Mouse (Mus musculus): ENCODE data around the gene Cx3cr1.

Gene Cx3cr1

GRCm38 (mm10) chr9:119994207-119994606 lies 75.5 kb downstream of the Cx3cr1 start:
- no peak for DNase-seq (ENCODE audit: low read depth)

DNA sequence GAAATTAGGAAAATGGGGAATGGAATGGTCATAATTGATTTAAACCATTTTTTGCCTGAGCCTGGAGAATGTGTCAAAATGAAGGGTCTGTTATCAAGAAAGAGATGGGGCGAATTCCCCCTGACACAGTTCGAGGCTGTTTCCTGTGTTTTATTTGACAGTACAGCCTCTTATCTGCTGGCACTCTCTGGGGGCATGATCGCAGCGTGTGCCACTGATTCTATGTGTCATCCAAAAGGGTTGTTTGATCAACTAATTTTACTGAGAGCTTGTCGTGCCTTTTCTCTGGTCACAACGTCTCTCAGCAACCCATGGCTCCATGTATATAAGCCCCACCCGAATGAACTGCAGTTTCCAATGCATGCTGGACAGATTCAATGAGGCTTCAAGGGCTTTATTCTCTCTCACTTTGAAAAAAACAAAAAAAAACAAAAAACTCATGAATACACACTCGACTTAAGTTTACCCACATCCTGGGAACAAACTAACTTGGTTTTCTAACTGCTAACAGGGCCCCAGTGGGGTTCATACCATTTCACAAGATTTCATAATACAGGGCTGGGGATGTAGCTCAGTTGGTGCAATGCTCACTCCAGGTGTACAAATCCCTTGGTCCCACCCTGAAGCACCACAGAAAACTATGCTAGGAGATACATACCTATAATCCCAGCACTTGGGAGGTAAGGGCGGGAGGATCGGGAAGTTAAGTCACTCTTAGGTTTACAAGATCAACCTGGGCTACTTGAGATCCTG lies 76.4 kb downstream of the Cx3cr1 start:
- no peak for DNase-seq (ENCODE audit: low read depth)

- DNase-seq (ENCODE audit: low read depth), result no peak
Measured at GRCm38 (mm10) chr9:119991310-119991709, 78.4 kb downstream of the Cx3cr1 start.

GRCm38 (mm10) chr9:119988304-119988703 lies 81.4 kb downstream of the Cx3cr1 start:
- DNase-seq (ENCODE audit: low read depth), result no peak

- no peak for DNase-seq (ENCODE audit: low read depth)
Measured at GRCm38 (mm10) chr9:119985881-119986574, 83.7 kb downstream of the Cx3cr1 start.

- no peak for DNase-seq (ENCODE audit: low read depth)
Measured at GRCm38 (mm10) chr9:119984536-119985011, 85.1 kb downstream of the Cx3cr1 start, which contains the start of gene Csrnp1. TSS of gene Csrnp1 (minus strand) at chr9:119984658.

GRCm38 (mm10) chr9:119983585-119984535 lies 85.8 kb downstream of the Cx3cr1 start:
- peak; percentile 65 for DNase-seq (ENCODE audit: low read depth)

DNA sequence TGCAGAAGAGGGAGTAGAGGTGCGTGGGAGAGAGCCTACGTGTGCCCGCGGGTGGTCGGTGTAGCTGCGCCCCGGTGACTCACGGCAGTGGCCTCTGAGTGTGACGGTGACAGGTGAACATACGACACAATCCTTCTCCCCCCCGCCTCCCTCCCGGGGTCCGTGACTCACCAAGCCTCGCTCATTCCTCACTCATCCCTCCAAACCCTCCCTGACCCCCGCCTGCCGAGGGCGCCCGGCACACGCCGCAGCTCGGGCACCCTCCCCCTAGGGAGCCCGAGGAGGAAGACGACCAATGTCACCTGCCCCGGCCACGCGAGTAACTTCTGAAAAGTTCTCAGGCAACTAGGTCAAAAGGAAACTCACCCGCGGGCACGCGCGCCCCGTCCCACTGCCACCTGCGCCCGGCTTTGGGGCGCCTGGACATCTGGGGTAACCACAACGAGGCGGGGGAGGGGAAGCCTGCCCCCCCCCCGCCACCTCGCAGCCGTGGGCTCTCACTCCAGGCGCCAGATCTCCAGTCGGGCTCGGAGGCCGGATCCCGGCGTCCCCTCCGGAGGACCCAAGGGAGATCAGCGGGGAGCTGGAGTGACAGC lies 86.6 kb downstream of the Cx3cr1 start:
- DNase-seq (ENCODE audit: low read depth), result no peak

- no peak for DNase-seq (ENCODE audit: low read depth)
Measured at GRCm38 (mm10) chr9:119982241-119982811, 87.4 kb downstream of the Cx3cr1 start.

DNA sequence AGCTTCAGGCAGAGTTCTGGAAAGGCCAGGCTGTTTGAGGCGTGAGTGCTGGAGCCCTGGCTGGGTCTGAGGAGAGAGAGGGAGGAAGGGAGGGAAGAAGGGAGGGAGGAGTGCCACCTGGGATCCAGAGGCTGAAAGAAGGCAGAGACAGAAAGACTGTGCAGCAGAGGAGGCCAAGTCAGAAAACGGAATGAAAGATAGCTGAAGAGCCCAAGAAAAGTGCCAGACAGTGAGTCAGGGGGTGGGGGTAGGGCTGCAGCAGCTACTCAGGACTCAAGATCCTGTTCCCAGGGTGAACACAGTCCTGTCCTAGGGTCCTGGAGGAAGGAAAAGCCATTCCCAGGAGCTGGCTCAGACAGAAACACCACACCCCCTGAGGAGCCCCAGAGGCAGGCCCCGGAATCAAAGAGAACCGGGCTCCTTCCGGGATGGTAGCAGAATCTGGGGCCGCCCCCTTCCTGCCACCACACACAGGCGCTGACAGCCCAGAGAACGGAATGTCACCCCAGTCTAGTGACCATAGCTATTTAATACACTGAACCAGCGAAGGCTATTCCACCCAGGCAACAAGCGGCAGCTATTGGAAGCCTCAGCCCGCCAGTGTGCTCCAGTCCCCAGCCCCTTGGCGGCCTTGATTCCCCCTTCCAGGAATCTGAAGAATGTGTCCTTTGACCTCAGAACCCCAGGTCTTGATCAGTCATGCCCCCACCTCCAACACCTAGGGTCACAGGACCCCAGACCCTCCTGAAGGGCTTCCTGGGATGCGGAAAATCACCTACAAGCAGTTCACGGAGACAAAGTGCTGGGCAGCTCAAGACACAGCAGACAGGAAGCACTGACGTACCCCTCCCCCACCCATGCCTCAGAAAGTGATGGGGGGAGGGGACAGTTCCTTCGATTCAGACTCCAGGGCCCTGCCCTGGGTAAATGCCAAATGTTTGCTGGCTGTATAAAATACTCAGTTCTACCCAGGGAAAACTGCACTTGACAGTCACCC lies 88.2 kb downstream of the Cx3cr1 start:
- no peak for DNase-seq (ENCODE audit: low read depth)

DNA sequence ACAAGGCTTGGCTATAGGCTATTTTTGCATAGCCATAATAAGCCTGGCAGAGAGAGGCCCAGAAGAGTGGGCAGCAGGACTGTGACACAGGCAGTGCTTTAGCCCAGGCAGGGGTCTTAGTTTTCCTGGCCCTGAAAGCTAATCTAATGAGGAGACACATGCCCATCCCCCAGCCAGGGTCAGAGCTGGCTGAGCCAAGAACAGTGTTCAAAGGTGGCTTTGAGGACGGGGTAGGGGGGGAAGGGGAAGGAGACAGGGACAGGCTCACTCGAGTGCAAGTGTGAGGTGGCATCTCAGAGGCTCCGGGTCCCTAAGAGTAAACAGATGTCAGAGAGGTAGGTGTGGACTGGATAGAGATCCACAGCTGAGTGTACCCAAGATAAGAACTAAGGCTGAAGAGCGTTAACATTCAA lies 88.9 kb downstream of the Cx3cr1 start:
- DNase-seq (ENCODE audit: low read depth), result no peak

DNA sequence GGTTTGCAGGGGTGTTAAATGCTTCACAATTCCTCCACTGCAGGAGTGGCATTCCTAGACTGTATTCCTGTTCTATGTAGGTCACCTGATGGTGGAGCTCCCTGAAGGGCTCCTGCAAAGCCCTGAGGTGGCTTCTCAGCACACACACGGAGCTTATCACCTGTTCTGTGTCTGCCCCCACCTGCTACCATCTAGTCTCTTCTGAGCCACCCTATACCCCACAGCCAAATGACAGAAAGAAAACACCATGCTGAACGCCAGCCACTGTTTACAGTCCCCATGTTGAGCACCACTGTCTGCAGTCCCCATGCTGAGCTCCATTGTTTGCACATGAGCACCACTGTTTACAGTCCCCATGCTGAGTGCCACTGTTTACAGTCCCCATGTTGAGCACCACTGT lies 89.9 kb downstream of the Cx3cr1 start:
- no peak for DNase-seq (ENCODE audit: low read depth)

DNA sequence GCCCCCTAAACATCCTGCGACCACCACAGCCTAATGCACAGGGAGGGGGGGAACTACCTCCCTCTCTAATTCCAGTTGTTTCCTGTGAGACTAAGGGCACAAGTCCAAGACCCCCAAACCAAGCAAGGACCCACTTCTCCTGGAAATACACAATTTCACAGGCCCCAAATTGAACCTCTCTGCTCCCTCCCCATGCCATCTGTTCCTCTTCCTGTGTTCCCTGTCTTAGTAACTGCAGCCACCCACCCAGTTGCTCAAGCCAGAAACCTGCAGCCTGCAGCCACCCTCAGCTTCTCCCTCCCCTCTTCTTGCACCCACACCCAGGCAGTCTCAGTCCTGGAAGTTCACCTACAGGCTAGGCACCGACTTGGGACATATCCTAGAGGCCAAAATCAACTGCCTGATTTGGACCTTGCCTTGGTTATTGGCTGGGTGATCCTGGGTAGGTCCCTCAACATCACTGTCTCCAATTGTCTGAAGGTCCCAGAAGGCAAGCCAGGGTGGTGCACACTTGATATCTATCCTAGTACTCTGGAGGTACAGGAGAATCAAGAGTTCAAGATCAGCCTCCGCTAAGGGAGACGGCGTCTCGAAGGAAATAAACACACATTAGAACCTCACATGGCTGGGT lies 90.8 kb downstream of the Cx3cr1 start:
- DNase-seq (ENCODE audit: low read depth), result no peak

DNA sequence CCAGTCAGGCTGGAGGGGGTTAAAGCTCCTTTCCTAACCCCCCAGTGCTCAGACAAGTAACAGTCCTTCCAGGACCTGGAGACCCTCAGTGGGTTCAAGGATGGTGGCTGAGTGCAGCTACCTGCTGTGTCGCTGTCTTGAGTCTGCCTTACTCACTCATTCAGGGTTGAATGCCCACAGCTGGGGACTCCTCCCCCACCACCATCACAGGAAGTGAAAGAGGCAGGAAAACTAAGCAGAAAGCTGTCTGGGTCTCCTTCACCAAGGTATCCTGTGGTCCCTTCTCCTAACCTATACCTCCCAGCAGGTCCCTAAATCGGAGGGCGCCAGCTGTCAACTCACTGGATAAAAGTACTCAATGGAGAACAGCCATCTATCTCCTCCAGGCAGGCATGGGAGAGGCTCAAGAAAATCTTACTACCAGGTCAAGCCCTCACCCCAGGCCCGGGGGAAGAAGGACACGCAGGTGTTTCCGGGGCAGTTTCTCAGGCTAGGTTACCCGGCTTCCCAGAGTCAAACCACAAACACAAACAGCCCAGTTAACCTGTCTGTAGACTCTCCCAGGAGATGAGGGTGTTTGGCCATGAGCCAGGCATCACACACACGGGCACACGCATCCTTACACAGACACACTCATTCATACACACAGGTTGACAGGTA lies 91.4 kb downstream of the Cx3cr1 start:
- DNase-seq (ENCODE audit: low read depth), result no peak

- no peak for DNase-seq (ENCODE audit: low read depth)
Measured at GRCm38 (mm10) chr9:119977557-119978060, 92.1 kb downstream of the Cx3cr1 start.

DNA sequence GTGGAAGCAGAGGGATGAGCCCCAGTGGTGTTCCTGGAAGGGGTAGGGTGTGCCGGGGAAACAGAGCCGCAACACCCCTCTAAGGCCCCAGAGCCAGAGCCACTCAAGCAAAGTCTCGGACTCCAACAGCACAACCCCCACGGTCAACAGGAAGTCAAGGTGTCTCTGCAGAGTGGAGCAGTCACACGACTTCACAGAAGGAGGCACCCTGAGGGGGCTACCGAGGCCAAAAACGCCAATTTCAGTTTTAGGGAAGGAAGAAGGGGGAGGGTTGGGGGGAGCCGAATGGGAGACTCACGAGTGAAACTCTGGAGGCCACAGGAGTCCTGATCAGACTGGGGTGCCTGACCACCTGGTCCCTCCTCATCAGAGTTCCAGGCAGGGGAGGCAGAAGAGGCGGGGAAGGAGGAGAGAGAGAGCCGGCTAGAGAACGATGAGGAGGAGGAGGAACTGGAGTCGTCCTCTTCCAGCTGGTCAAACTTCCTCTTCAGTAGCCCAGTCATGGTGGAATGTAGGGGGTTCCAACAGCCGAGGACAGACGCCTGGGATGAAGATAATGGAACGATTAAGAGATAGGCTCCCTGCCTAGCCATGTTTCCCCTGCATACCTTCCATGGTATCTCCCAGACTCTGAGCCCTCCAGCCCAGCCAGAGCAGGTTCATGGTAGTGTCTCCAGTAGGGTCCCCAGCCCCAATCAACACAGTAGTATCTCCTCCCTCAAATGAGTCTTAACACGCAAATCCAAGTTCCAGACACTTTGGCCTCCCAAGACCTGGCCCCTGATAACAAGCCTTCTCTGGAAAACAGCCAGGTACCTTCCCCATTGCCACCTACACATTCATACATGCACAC lies 92.7 kb downstream of the Cx3cr1 start:
- no peak for DNase-seq (ENCODE audit: low read depth)

DNA sequence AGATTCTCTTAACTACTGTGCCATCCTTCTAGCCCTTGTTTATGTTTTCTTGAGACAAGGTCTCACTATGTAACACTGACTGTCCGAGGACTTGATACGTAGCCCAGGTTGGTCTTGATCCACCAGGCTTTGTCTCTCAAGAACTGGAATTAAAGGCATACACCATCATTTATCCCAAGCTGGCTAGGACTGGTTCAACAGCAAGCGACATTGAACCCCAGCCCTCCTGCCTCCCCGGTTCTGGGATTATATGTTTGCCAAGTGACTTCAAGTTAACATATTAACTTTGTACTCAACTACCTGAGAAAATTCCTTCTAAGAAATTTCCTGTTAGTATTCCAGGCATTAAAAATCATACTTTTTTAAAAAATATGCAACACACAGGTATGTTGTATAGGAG lies 94.4 kb downstream of the Cx3cr1 start:
- DNase-seq (ENCODE audit: low read depth), result no peak

DNA sequence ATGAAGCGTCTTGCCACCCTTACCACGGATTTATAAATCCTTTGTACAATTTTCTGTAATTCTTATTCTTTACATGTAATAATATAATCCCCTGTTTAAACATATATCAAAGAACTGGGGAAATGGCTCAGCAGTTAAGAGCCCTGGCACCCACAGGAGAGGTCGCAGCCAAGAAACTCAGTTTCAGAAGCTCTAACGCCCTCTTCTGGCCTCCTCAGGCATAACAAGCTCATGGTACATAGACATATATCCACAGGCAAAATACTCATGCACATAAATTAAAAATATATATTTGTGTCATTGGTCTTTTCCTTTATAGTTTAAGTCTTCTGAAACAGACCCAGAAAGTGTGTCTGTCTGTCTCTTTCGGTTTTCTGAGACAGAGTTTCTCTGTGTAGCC lies 95.1 kb downstream of the Cx3cr1 start:
- no peak for DNase-seq (ENCODE audit: low read depth)

Measured in c-Kit-positive CD71-positive TER-119-negative erythroid progenitor cells, embryonic 14.5 days (primary cell).